In genomic region chr7:125613579-125613978, GRCm38 (mm10) we compare ENCODE assay signal across 28 mouse cellular contexts. TPM values are rescaled to one million over a fixed set of nuclear protein-coding genes. Genes with fewer than 3 reads are reported as not detected.
A peak's percentile ranks its signal among the peaks of the same experiment; 100 is the strongest.
DNase-seq lines count a peak whose midpoint lies in the region; ATAC-seq and TF ChIP-seq lines count a peak whose summit lies in the region.
"Had no signal": no experiment of that assay in that cellular context is flagged by ENCODE, and none has a peak within 500 bp of the region (broad histone marks: within the 10 kb centered on the region; RNA-seq: fewer than 3 reads in every experiment).

No protein-coding gene starts in this region.

- no peaks in the 10 kb centered on the region for H3K4me1 ChIP-seq in liver, adult 2 months (ENCODE audit: control insufficient read depth, insufficient read depth, low read length)
- H3K4me1 ChIP-seq in liver, postnatal 0 days (ENCODE audit: insufficient read depth): no peaks in the 10 kb centered on the region
- peaks cover 3% of the 10 kb centered on the region; the same call in 1 of the 2 replicates for H3K4me1 ChIP-seq in bone marrow, adult 2 months (ENCODE audit: control insufficient read depth, insufficient read depth, low read length)
- H3K4me1 ChIP-seq: embryonic facial prominence, embryonic 12.5 days; forebrain, embryonic 10.5 days; forebrain, embryonic 15.5 days; limb, embryonic 13.5 days; liver, embryonic 12.5 days had no signal

- no peak for TF ChIP-seq EP300 in liver, postnatal 0 days (IDR thresholded peaks at IDR 0.05; ENCODE audit: low read depth)

- H3K36me3 ChIP-seq in liver, adult 2 months (ENCODE audit: control insufficient read depth, insufficient read depth, low read length): no peaks in the 10 kb centered on the region
- no peaks in the 10 kb centered on the region for H3K36me3 ChIP-seq in liver, postnatal 0 days (replicated peaks; ENCODE audit: insufficient read depth, low read length)
- peaks cover 15% of the 10 kb centered on the region; the same call in 1 of the 2 replicates for H3K36me3 ChIP-seq in macrophage (ENCODE audit: inconsistent target)
- H3K36me3 ChIP-seq: embryonic facial prominence, embryonic 12.5 days; forebrain, embryonic 10.5 days; forebrain, embryonic 15.5 days; heart, embryonic 12.5 days; limb, embryonic 13.5 days; liver, embryonic 12.5 days had no signal

- no peaks in the 10 kb centered on the region for H3K79me2 ChIP-seq in liver, adult 2 months (ENCODE audit: control insufficient read depth, insufficient read depth, low read length)
- peaks cover 80% of the 10 kb centered on the region; the same call in 1 of the 2 replicates for H3K79me2 ChIP-seq in macrophage (ENCODE audit: inconsistent target)

- H3K9me3 ChIP-seq in liver, postnatal 0 days (ENCODE audit: low read length): no peaks in the 10 kb centered on the region
- H3K9me3 ChIP-seq: forebrain, embryonic 15.5 days; limb, embryonic 13.5 days; liver, embryonic 12.5 days had no signal

- WGBS in liver, adult 2 months: 81% methylated on average over 5 of the region's 5 CpGs
- WGBS in liver, postnatal 0 days (ENCODE audit: insufficient replicate concordance): 65% methylated on average over 5 of the region's 5 CpGs
- 16% methylated on average over 5 of the region's 5 CpGs for WGBS in bone marrow, adult 2 months
- WGBS in macrophage (ENCODE audit: missing documents): 1% methylated on average over 5 of the region's 5 CpGs

- no peak for TF ChIP-seq POLR2A in liver, adult 2 months (IDR thresholded peaks at IDR 0.05; ENCODE audit: extremely low read depth, insufficient read depth, low read length)
- TF ChIP-seq POLR2A in bone marrow, adult 2 months (IDR thresholded peaks at IDR 0.05; ENCODE audit: borderline replicate concordance, control insufficient read depth, low read depth, low read length): no peak

- no peak for TF ChIP-seq CTCF in liver, adult 2 months (IDR thresholded peaks at IDR 0.05; ENCODE audit: low read depth, low read length)
- TF ChIP-seq CTCF in liver, postnatal 0 days (IDR thresholded peaks at IDR 0.05; ENCODE audit: low read depth): no peak
- TF ChIP-seq CTCF in bone marrow, adult 2 months (IDR thresholded peaks at IDR 0.05; ENCODE audit: control insufficient read depth, insufficient read depth, low read length): no peak

- H3K27me3 ChIP-seq in liver, adult 2 months (ENCODE audit: control insufficient read depth, insufficient read depth, low read length): no peaks in the 10 kb centered on the region
- H3K27me3 ChIP-seq in liver, postnatal 0 days (ENCODE audit: insufficient read depth, low read length): no peaks in the 10 kb centered on the region
- H3K27me3 ChIP-seq: embryonic facial prominence, embryonic 12.5 days; forebrain, embryonic 15.5 days; heart, embryonic 12.5 days; limb, embryonic 13.5 days; liver, embryonic 12.5 days had no signal

- H3K4me3 ChIP-seq in liver, adult 2 months (ENCODE audit: insufficient read depth, low read depth, low read length): no peak overlapping the region
- no peak overlapping the region for H3K4me3 ChIP-seq in liver, postnatal 0 days (ENCODE audit: low read depth, low read length)
- no peak overlapping the region for H3K4me3 ChIP-seq in bone marrow, adult 2 months (replicated peaks; ENCODE audit: control insufficient read depth, low read depth, low read length)
- H3K4me3 ChIP-seq in macrophage (ENCODE audit: inconsistent target): no peak overlapping the region
- H3K4me3 ChIP-seq: embryonic facial prominence, embryonic 12.5 days; forebrain, embryonic 10.5 days; forebrain, embryonic 15.5 days; heart, embryonic 12.5 days; limb, embryonic 13.5 days; liver, embryonic 12.5 days had no signal

- ATAC-seq in liver, postnatal 0 days: no peak
- ATAC-seq: activated CD4-positive, CD25-positive, alpha-beta regulatory T cell, adult 4 months; CD4-positive, CD25-positive, alpha-beta regulatory T cell, adult 4 months; forebrain, embryonic 15.5 days; liver, embryonic 12.5 days had no signal

- no peak overlapping the region for H3K27ac ChIP-seq in liver, adult 2 months (replicated peaks; ENCODE audit: insufficient read depth, low read depth, low read length)
- no peak overlapping the region for H3K27ac ChIP-seq in liver, postnatal 0 days (ENCODE audit: low read depth)
- peak overlapping the region; percentile 65; the same call in 1 of the 2 replicates for H3K27ac ChIP-seq in bone marrow, adult 2 months (ENCODE audit: control insufficient read depth, insufficient read depth, low read depth, low read length, poor library complexity)
- peak overlapping the region; percentile 86 for H3K27ac ChIP-seq in macrophage
- H3K27ac ChIP-seq: embryonic facial prominence, embryonic 12.5 days; forebrain, embryonic 10.5 days; forebrain, embryonic 15.5 days; hindbrain, embryonic 14.5 days; limb, embryonic 13.5 days; liver, embryonic 12.5 days had no signal

- H3K4me2 ChIP-seq in liver, postnatal 0 days (ENCODE audit: low read depth, low read length): no peak overlapping the region
- H3K4me2 ChIP-seq: embryonic facial prominence, embryonic 12.5 days; forebrain, embryonic 15.5 days; heart, embryonic 12.5 days; hindbrain, embryonic 14.5 days; limb, embryonic 13.5 days; liver, embryonic 12.5 days had no signal

- peak; percentile 42 for DNase-seq in liver, adult 2 months (ENCODE audit: extremely low read depth, low read depth, low spot score)
- DNase-seq in liver, postnatal 0 days: no peak
- peak; percentile 11 for DNase-seq in telencephalon, adult 2 months (ENCODE audit: low read depth, low spot score)
- no peak for DNase-seq in gastrocnemius, postnatal 36 days
- no peak for DNase-seq in MN1 (ENCODE audit: low spot score)
- DNase-seq: adrenal gland, adult 2 months; adrenal gland, postnatal 36 days; cerebellum, adult 11 months; cerebellum, adult 9-10 months; cerebellum, postnatal 36 days; embryo, embryonic 11 days; kidney, adult 11 months; kidney, postnatal 14 days; lung, adult 2 months; midbrain, embryonic 14.5 days; right cerebral cortex, adult 18-20 months had no signal

- no peak overlapping the region for H3K9ac ChIP-seq in liver, adult 2 months (ENCODE audit: low read depth, low read length)
- no peak overlapping the region for H3K9ac ChIP-seq in liver, postnatal 0 days (replicated peaks)
- H3K9ac ChIP-seq: embryonic facial prominence, embryonic 12.5 days; forebrain, embryonic 15.5 days; heart, embryonic 12.5 days; hindbrain, embryonic 14.5 days; limb, embryonic 13.5 days; liver, embryonic 12.5 days had no signal

- intact Hi-C loops in gastrocnemius, postnatal 36 days (cut with DNase I): no loop called here

RNA-seq across cellular contexts. Expression of gene Il21r, which starts 10.3 kb away (rescaled TPM):
- total RNA-seq in liver, adult 2 months (2014; rRNA removed): 0.09 and 0.67 TPM in 2 replicates
- polyA plus RNA-seq in liver, adult 2 months (2012; rRNA removed): 0.62 and 1.2 TPM in 2 replicates
- polyA plus RNA-seq in liver, postnatal 0 days (2015; fragmentation: Nextera tagmentation; extraction: Ambion mirVana): 0.70 TPM in 2 replicates
- 21.8 and 39.9 TPM in 2 replicates for polyA plus RNA-seq in bone marrow, adult 2 months (2011; ENCODE audit: insufficient read depth, insufficient read length, low replicate concordance, missing spikeins)
- 100 to 1,000 TPM in 1 of 26 experiments, 10 to 100 TPM in 18, 1 to 10 TPM in 7; 2.1 to 103 (median 34.8) TPM for total RNA-seq in macrophage (2018; cell fraction: chromatin; rRNA removed)
- total RNA-seq in macrophage (2018; cell fraction: cytosol; rRNA removed): 10 to 100 TPM; 11.9 to 91.3 (median 35.2) TPM
- total RNA-seq in macrophage (2018; cell fraction: nucleus; rRNA removed): 100 to 1,000 TPM in 7 of 26 experiments, 10 to 100 TPM in 19; 11.6 to 141 (median 56.9) TPM
- polyA plus RNA-seq in macrophage (2018): 34.1 to 93.4 TPM (median 46.8 TPM) in 3 replicates
- total RNA-seq in gastrocnemius, postnatal 36 days (2021): under 1 TPM in 1 of 2 experiments, not detected in 1; 0.59 TPM
- total RNA-seq: gastrocnemius, adult 8-10 months had no signal

Comparison
In these comparisons a context has a peak if more than half of its experiments do, and no peak if none do; other contexts are left out.
1. DNase-seq: peak in liver, adult 2 months (single experiment) and telencephalon, adult 2 months (single experiment); none in liver, postnatal 0 days (single experiment), gastrocnemius, postnatal 36 days (0 of 2) and MN1 (single experiment).
2. H3K27ac ChIP-seq: peak in bone marrow, adult 2 months (single experiment) and macrophage (single experiment); none in liver, adult 2 months (single experiment) and liver, postnatal 0 days (single experiment).
3. RNA of gene Il21r, which starts 10.3 kb away (polyA plus RNA-seq): 21.8 to 39.9 TPM in bone marrow, adult 2 months and 34.1 to 93.4 TPM in macrophage; 0.62 to 1.2 TPM in liver, adult 2 months and 0.70 TPM in liver, postnatal 0 days; every median in the first group is over 10 times any median in the second.